Mouse (Mus musculus): ENCODE data around the gene Dact1. TPM values are rescaled to one million over a fixed set of nuclear protein-coding genes. Genes with fewer than 3 reads are reported as not detected.
A peak's percentile ranks its signal among the peaks of the same experiment; 100 is the strongest.

The Dact1 gene
- polyA plus RNA-seq (2016; fragmentation: Nextera tagmentation; extraction: Ambion mirVana): 50.6 and 53.0 TPM in 2 replicates

DNA sequence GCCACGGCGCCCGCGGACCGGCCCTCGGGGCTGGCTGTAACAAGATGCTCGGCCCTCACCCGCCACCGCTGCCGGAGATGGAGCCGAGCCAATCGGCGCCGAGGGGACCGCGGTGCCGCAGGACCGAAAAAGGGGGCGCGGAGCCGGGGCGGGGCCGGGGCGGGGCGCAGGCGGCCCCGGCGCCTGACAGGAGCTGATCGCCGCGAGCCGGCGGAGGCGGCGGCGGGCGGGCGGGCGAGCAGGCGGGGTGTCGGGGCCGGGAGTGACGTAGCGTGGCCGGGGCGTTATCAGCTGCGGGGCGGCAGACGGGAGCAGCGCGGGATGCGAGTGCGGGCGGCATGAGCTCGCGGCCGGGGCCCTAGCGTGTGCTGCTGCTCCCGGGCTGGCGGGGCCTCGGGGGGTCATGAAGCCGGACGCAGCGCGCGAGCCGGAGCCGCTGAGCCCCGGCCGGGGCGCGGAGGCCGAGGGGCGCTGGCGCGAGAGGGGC is at the start of gene Dact1:
Gene Dact1, plus strand, starts transcription at position 304 of the 487 bp plus-strand sequence.
- peaks cover 9% of the 10 kb centered on the region; the same call in 1 of the 2 replicates for H3K4me1 ChIP-seq
- H3K27me3 ChIP-seq: no peaks in the 10 kb centered on the region
- no peaks in the 10 kb centered on the region for H3K9me3 ChIP-seq (replicated peaks)
- peak within 1 kb of the TSS; percentile 94 for H3K27ac ChIP-seq
- H3K9ac ChIP-seq: peak within 1 kb of the TSS; percentile 97
- H3K36me3 ChIP-seq: peaks cover 13% of the 10 kb centered on the region
- peak within 1 kb of the TSS; percentile 74 for H3K4me2 ChIP-seq (replicated peaks)
- peak; percentile 89 for ATAC-seq (ENCODE audit: low FRiP score)
- peak within 1 kb of the TSS; percentile 92 for H3K4me3 ChIP-seq
- under 1% methylated on average over 71 of the region's 76 CpGs for WGBS

DNA sequence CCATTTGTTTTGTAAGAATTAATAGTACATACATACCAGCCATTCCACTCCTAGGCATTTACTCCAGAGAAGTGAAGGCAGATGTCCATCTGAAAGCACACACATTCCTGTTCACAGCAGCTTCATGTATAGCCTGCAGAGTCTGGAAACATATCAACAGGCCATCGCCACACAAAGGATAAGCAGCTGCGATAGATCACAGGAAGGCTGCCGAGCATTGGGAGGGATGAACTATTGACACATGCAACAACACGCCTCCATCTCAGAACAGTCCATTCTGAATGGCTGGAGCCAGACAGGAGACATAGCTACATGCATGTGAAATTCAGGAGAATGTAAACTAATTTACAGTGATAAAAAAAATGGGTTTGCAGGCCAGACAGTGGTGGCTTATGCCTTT is 45.5 kb upstream of the Dact1 start:
- Histone ChIP-seq H3K4me3 (no peak overlapping the region), H3K36me3 (no peaks in the 10 kb centered on the region), H3K9ac (no peak overlapping the region), H3K4me1 (no peaks in the 10 kb centered on the region), H3K9me3 (replicated peaks) (no peaks in the 10 kb centered on the region; the same call in 1 of the 2 replicates), H3K4me2 (replicated peaks) (no peak overlapping the region), H3K27me3 (no peaks in the 10 kb centered on the region), H3K27ac (no peak overlapping the region)
- ATAC-seq (ENCODE audit: low FRiP score): no peak
- WGBS: 87% methylated on average over 4 of the region's 4 CpGs

DNA sequence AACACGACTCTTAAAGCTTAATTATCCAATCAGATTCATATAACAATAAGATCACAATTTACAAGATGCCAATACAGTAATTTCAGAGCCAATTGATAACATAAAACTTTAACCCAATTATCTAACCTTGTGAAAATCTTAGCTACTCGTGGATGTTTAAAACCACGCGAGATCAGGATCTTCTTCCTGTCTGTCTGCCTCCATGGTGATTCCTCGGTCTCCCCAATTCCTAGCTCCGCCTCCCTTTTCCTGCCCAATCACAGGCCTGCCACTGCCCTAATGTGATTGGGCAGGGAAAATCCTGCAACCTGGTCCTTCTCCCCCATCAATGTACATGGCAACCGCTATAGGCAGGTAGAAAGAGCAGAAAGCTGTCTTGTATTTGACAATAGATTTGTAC is 40.3 kb upstream of the Dact1 start:
- no peak overlapping the region for H3K4me3 ChIP-seq
- H3K27me3 ChIP-seq: no peaks in the 10 kb centered on the region
- no peaks in the 10 kb centered on the region for H3K4me1 ChIP-seq
- H3K9ac ChIP-seq: no peak overlapping the region
- no peak overlapping the region for H3K27ac ChIP-seq
- H3K4me2 ChIP-seq (replicated peaks): no peak overlapping the region
- H3K36me3 ChIP-seq: no peaks in the 10 kb centered on the region
- H3K9me3 ChIP-seq (replicated peaks): no peaks in the 10 kb centered on the region; the same call in 1 of the 2 replicates
- 93% methylated on average over 7 of the region's 7 CpGs for WGBS
- no peak for ATAC-seq (ENCODE audit: low FRiP score)

DNA sequence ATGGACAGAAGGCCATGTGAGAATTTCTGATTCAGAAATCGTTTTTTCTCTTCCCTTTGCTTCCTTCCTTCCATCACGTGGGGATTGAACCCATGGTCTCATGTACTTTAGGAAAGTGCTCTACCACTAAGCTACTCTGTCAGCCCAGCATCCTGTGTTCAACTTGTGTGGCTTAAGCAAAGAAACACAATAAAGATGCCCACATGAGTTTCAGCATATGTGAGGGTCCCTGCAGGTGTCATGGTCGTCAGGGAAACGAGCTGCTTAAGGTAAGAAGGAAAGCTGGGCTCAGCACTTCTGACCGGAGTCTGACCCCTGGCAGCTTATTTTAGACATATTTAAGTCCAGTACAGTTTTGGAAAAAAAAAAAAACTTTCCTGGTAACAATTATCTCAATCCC is 38.6 kb upstream of the Dact1 start:
- Histone ChIP-seq H3K9ac (no peak overlapping the region), H3K4me1 (no peaks in the 10 kb centered on the region), H3K9me3 (replicated peaks) (no peaks in the 10 kb centered on the region; the same call in 1 of the 2 replicates), H3K36me3 (no peaks in the 10 kb centered on the region), H3K4me3 (no peak overlapping the region), H3K4me2 (replicated peaks) (no peak overlapping the region), H3K27me3 (no peaks in the 10 kb centered on the region), H3K27ac (no peak overlapping the region)
- 79% methylated on average over 5 of the region's 5 CpGs for WGBS
- ATAC-seq (ENCODE audit: low FRiP score): no peak

DNA sequence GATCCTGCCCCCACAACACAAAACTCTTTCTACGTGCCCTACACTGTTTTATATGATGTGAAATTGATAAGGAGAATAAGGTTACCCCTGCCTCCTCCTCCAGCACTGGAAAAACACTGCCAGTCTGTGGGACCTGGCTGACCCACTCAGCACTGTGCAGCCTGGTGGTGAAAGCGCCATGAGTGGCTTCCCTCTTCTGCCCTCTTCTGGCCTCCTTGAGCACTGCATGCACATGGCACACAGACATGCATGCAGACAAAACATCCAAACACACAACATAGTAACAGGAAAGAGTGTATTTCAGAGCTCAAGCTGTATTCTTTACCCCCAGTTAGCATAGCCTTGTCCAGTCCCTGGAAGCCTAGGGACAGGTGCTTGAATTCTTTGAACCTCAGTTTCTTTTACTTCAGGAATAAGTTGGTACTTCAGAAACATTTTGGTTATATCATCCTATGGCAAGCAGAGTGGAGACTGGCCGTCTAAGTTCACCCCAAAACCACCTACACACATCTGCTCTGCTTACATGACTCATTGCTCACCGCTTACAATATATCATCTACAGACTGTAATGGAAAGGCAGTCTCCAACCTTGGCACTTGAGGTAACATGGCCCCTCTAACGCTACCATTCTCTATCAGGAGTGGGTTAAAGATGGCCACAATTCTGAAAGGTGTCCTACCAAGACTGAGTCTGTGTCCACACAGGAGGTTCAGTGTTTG is 35.0 kb upstream of the Dact1 start:
- Histone ChIP-seq H3K36me3 (no peaks in the 10 kb centered on the region), H3K4me2 (replicated peaks) (no peak overlapping the region), H3K27ac (no peak overlapping the region), H3K27me3 (no peaks in the 10 kb centered on the region), H3K4me3 (no peak overlapping the region), H3K9me3 (replicated peaks) (no peaks in the 10 kb centered on the region), H3K9ac (no peak overlapping the region), H3K4me1 (peaks cover 5% of the 10 kb centered on the region)
- no peak for ATAC-seq (ENCODE audit: low FRiP score)
- WGBS: 94% methylated on average over 5 of the region's 5 CpGs

DNA sequence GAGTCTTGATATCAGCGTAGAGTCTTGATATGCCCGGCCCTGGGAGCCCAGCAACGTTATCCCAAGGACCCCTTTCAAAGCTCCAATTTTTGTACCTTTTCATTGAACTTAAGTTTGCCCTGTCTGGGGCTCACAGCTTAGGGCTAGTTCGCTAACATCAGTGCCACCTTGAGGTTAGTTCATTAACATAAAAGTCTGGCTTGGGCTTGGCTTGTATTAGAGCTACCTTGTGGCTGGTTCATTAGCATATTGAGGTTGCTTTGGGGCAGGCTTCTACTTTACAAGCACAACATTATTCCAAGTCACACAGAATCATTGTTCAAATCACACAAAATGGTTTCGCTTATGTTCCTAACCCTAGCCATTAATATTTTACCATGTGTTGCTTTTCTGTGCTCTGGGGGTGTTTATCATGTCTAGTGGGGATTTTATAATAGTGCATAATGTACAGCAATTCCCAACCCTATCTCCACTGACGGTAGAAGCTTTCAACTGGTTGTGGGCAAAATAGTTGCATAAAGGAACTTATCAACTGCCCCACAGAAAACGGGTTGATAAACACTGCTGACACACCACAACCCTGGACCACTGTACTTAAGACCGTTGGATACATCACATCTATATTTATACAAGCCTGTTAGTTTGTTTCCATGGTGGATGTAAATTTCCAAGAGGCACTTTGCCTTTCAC is 33.6 kb upstream of the Dact1 start:
- H3K27ac ChIP-seq: no peak overlapping the region
- H3K4me3 ChIP-seq: no peak overlapping the region
- no peak overlapping the region for H3K9ac ChIP-seq
- no peaks in the 10 kb centered on the region for H3K9me3 ChIP-seq (replicated peaks)
- 85% methylated on average over 8 of the region's 8 CpGs for WGBS
- no peak for ATAC-seq (ENCODE audit: low FRiP score)
- H3K27me3 ChIP-seq: no peaks in the 10 kb centered on the region
- peaks cover 8% of the 10 kb centered on the region for H3K4me1 ChIP-seq
- no peaks in the 10 kb centered on the region for H3K36me3 ChIP-seq
- H3K4me2 ChIP-seq (replicated peaks): no peak overlapping the region

DNA sequence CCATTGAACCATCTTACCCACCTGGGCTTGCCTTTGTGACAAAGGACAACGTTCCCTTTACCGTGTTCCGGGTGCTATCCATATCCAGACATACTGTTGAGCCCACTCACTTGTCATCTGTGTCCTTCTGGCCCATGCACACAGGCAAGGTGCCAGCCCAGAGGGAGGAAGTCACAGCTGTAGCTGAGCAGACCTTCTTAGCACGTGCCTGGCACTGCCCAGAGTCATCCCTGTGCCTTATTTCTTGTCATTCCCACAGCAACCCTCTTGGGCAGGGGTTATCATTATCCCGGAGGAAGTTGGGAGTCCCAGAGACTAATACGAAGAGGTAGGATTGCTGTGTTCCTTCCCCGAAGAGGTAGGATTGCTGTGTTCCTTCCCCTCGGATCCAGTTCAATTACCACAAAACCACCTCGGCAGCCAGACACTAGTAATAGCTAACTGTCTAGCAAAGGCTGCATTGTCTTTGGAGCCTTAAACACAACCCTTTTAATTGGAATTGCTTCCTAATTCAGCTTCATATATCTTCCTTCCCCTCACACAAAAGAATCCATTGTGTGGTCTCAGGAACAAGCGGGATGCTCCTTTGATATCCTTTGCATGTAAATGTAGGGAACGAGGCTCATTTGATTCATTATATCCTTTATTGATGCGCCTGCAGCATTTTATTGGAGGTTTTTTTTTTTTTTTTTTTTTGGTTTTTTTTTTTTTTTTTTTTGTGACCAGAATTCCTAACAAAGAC is 30.0 kb upstream of the Dact1 start:
- H3K9me3 ChIP-seq (replicated peaks): no peaks in the 10 kb centered on the region
- 57% methylated on average over 12 of the region's 12 CpGs for WGBS
- H3K27ac ChIP-seq: peak overlapping the region; percentile 62
- H3K27me3 ChIP-seq: no peaks in the 10 kb centered on the region; the same call in 1 of the 2 replicates
- H3K4me2 ChIP-seq (replicated peaks): no peak overlapping the region
- peak; percentile 35; the same call in 1 of the 2 replicates for ATAC-seq (ENCODE audit: low FRiP score)
- peaks cover 8% of the 10 kb centered on the region for H3K4me1 ChIP-seq
- H3K4me3 ChIP-seq: no peak overlapping the region
- no peaks in the 10 kb centered on the region for H3K36me3 ChIP-seq
- no peak overlapping the region for H3K9ac ChIP-seq

DNA sequence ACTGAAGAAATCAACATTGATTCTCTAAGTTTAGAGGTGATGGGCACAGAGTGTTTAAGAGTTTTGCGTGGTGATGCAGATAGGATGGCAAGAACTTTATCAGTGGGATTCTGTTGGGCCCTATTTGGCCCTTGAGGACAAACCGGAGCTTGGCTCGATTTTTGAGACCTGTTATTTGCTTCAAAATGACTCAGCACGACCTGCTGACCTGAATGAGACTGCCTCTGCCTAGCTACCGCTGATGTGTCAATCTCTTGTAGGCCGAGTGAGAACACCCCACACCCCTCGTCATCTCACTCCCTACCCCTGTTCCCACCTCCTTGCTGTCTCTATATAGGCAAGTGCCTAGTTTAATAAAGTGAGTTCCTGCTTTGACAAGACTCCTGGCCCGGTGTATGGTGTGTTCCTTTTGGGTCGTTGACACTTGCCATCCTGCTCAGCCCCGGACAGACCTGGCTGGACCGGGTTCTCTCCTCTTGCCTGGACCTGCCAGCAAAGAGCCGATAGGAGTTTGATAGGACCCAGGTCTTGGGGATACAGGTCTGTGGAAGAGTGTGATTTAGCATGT is 28.4 kb upstream of the Dact1 start:
- 81% methylated on average over 12 of the region's 12 CpGs for WGBS
- no peak overlapping the region for H3K4me2 ChIP-seq (replicated peaks)
- H3K9me3 ChIP-seq (replicated peaks): peaks cover 5% of the 10 kb centered on the region; the same call in 1 of the 2 replicates
- H3K4me1 ChIP-seq: peaks cover 8% of the 10 kb centered on the region
- H3K27ac ChIP-seq: no peak overlapping the region
- H3K4me3 ChIP-seq: no peak overlapping the region
- no peak for ATAC-seq (ENCODE audit: low FRiP score)
- no peak overlapping the region for H3K9ac ChIP-seq
- H3K27me3 ChIP-seq: no peaks in the 10 kb centered on the region; the same call in 1 of the 2 replicates
- no peaks in the 10 kb centered on the region for H3K36me3 ChIP-seq

DNA sequence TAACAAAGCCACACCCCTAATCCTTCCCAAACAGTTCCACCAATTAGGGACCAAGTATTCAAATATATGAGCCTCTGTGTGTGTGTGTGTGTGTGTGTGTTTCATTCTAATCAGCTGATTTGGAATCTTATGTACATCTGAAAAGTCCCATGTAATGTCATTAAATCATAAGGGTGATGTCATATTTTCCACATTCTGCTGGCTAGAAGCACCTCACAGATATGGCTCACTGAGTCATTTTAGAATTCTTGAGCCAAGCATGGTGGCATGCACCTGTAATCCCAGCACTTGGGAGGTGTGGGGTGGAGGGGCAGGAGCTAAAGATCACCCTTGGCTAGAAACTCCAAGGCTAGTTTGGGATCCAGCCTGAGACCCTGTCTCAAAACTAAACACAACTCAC is 24.3 kb upstream of the Dact1 start:
- no peak for ATAC-seq (ENCODE audit: low FRiP score)
- Histone ChIP-seq H3K27me3 (no peaks in the 10 kb centered on the region; the same call in 1 of the 2 replicates), H3K27ac (no peak overlapping the region), H3K9ac (no peak overlapping the region), H3K4me1 (peaks cover 3% of the 10 kb centered on the region; the same call in 1 of the 2 replicates), H3K4me2 (replicated peaks) (no peak overlapping the region), H3K36me3 (no peaks in the 10 kb centered on the region), H3K4me3 (no peak overlapping the region), H3K9me3 (replicated peaks) (peaks cover 5% of the 10 kb centered on the region; the same call in 1 of the 2 replicates)

DNA sequence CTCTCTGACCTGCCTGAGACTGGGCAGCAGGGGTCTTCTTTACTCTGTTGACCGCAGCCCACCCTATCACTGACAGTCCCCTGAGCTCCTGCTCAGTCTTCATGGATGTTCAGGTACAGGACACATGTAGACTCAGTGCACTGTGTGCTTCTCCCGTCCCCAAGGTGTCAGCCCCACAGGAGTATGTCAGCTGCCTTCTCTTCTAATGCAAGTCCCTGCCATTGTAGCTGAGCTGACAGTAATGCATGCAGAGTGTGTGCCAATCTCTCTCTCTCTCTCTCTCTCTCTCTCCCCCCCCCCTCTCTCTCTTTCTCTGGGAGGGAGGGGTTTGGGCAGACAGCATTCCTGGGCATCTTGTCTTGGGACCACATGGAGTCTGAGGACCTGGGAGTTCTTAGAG is 19.2 kb upstream of the Dact1 start:
- Histone ChIP-seq H3K36me3 (no peaks in the 10 kb centered on the region), H3K27ac (no peak overlapping the region), H3K27me3 (no peaks in the 10 kb centered on the region; the same call in 1 of the 2 replicates), H3K4me2 (replicated peaks) (no peak overlapping the region), H3K4me1 (peaks cover 19% of the 10 kb centered on the region), H3K9ac (no peak overlapping the region), H3K4me3 (no peak overlapping the region), H3K9me3 (replicated peaks) (peaks cover under 1% of the 10 kb centered on the region; the same call in 1 of the 2 replicates)
- WGBS: 68% methylated on average over 2 of the region's 2 CpGs
- 0 out of 2 replicates have a peak, but pooled peaks have one; percentile 47 for ATAC-seq (ENCODE audit: low FRiP score)

DNA sequence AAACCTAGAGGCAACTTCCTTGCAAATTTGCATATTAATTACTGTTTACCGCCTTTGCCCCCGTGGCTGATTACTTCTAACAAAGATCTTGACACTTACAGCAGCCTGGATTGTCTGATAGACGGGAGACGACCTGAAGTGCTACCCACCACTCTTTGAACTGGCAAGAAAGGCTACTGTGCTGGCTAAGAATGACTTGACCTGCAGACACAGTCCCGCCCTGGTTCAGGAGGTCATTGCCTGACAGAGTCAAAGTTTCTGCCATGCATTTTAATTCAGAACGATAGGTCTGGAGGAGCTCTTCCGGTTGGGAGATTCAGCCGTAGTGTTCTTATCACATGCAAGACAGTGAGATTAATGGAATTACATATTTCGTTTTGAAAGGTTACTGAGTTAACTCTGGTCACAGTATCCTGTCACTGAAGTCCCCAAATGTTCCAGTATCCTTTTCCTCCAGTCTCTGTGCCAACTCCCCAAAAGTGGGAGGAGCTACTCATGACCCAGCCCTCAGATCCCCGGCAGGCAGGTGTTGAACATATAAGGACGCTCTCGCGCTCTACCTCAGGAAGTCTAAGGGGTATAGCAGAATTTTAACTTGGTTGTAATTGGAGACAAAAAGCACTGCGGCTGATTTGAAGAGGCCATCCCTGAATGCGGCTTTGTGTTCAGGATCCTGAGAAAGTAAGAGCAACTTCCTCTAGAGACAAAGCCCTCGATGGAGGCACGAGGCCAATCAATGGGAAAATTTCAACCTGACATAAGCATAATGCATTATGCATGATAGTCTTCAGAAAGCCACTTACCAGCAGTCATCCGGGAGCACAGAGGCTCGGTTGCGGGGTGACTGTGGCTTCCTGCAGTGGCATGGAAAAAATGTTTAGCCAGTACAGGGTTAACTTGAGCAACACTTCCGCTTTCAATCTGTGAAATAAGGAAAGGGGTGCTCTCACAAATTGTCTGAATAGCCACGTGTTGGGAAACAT is 15.4 kb upstream of the Dact1 start:
- peak overlapping the region; percentile 49 for H3K4me2 ChIP-seq (replicated peaks)
- H3K27me3 ChIP-seq: no peaks in the 10 kb centered on the region; the same call in 1 of the 2 replicates
- H3K27ac ChIP-seq: peak overlapping the region; percentile 35; the same call in 1 of the 2 replicates
- peak overlapping the region; percentile 20 for H3K4me3 ChIP-seq
- H3K36me3 ChIP-seq: no peaks in the 10 kb centered on the region
- ATAC-seq (ENCODE audit: low FRiP score): peak; percentile 74
- 14% methylated on average over 22 of the region's 22 CpGs for WGBS
- H3K9ac ChIP-seq: peak overlapping the region; percentile 27; the same call in 1 of the 2 replicates
- peaks cover 19% of the 10 kb centered on the region for H3K4me1 ChIP-seq
- no peaks in the 10 kb centered on the region for H3K9me3 ChIP-seq (replicated peaks)
